Mouse (Mus musculus) liver, embryonic 15.5 days (tissue): Measurements from ENCODE around the gene Myocd. TPM values are rescaled to one million over a fixed set of nuclear protein-coding genes. Genes with fewer than 3 reads are reported as not detected.

ENCODE experiments used
- ATAC-seq: fragments of 200-750 bp; cut with Nextera tagmentation; 2 replicates; pipeline ENCODE4 v1.8.0; 2017; ENCODE audit warnings: moderate number of reproducible peaks, mild to moderate bottlenecking, moderate library complexity; ENCODE audit not compliant: insufficient read depth
- H3K27ac ChIP-seq: fragments of 300-500 bp; sonication (generic); replicated peaks from 2 replicates; pipeline ENCODE4 v1.5.1; 2015; ENCODE audit warnings: mild to moderate bottlenecking, inconsistent platforms
- H3K27me3 ChIP-seq: fragments of 300-500 bp; sonication (generic); 2 replicates; pipeline ENCODE4 v1.6.1; 2015; ENCODE audit warnings: mild to moderate bottlenecking, inconsistent platforms
- H3K36me3 ChIP-seq: fragments of 300-500 bp; sonication (generic); replicated peaks from 2 replicates; pipeline ENCODE4 v1.6.1; 2015; ENCODE audit warnings: moderate library complexity, mild to moderate bottlenecking, inconsistent platforms
- H3K4me1 ChIP-seq: fragments of 300-500 bp; sonication (generic); replicated peaks from 2 replicates; pipeline ENCODE4 v1.6.1; 2015; ENCODE audit warnings: inconsistent platforms
- H3K4me2 ChIP-seq: fragments of 300-500 bp; sonication (generic); 2 replicates; pipeline ENCODE4 v1.6.1; 2015; ENCODE audit warnings: moderate library complexity, mild to moderate bottlenecking, inconsistent platforms
- H3K4me3 ChIP-seq: fragments of 300-500 bp; sonication (generic); replicated peaks from 2 replicates; pipeline ENCODE4 v1.5.1; 2015; ENCODE audit warnings: mild to moderate bottlenecking, inconsistent platforms
- H3K9ac ChIP-seq: fragments of 300-500 bp; sonication (generic); 2 replicates; pipeline ENCODE4 v1.6.1; 2015; ENCODE audit warnings: moderate library complexity, mild to moderate bottlenecking, inconsistent platforms
- H3K9me3 ChIP-seq: fragments of 300-500 bp; sonication (generic); replicated peaks from 2 replicates; pipeline ENCODE4 v1.6.1; 2016; ENCODE audit warnings: inconsistent platforms
- WGBS: fragments of 180-500 bp; shearing (Covaris S2); methylation state at CpG from one replicate; pipeline ENCODE4 v1.1.7; 2015; ENCODE audit warnings: mixed read lengths; ENCODE audit not compliant: insufficient replicate concordance; 5-methylcytosine and 5-hydroxymethylcytosine counted together
- polyA plus RNA-seq: library from polyadenylated mRNA; unstranded; fragments of >200 nt; fragmentation: Nextera tagmentation; extraction: Ambion mirVana; gene quantifications from 2 replicates; pipeline ENCODE4 v1.2.1, GENCODE M21; 2015

Gene Myocd
- polyA plus RNA-seq, 1 experiment from 2014 or later = 0.06 TPM

DNA sequence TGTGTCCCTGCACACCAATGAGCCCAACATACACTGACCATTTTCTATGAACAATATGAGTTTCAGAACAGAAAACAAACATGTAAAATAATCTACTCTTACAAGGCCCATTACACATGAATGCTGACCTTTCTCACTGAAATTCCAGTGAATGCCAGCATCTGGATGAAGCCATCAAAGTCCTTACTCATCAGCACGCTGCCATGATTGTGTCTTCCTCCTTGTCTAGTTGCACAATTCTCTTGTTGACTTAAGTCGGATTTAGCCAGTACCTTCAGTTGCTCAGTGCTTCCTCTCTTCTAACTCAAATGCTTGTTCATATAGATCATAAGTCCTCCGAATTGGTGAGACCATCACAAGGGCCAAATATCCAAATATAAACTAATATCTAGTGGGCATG is 130.8 kb downstream of the Myocd start:
- ATAC-seq = no peak
- Histone ChIP-seq H3K9me3 (no peaks in the 10 kb centered on the region), H3K36me3 (no peaks in the 10 kb centered on the region), H3K4me1 (no peaks in the 10 kb centered on the region), H3K9ac (no peak overlapping the region), H3K27me3 (no peaks in the 10 kb centered on the region), H3K4me3 (no peak overlapping the region), H3K4me2 (no peak overlapping the region), H3K27ac (no peak overlapping the region)
- WGBS = 55% methylated on average over 3 of the region's 3 CpGs

DNA sequence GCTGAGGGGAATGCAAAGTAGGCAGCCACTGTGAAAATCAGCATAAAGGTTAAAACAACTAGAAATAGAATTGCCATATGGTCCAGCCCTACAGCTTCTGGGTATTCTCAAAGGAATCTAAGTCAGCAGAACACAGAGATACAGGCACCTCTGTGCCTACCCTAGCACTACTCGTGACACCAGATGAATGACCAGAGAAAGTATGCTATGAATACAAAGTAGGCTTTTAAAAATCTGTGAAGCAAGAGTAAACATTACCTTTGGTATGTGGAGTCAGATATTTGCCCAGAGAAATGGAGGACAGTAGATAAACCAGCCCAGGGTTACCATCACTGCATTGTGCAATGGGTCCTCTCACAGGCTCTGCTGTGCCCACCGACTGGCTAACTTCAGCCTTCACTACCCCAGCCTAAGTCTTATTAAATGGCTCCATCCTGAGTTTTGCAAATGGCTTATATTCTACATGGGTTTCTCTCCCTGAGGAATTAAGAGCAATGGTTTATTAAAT is 132.6 kb downstream of the Myocd start:
- WGBS = 58% methylated on average over 2 of the region's 2 CpGs
- peak; percentile 74; the same call in 1 of the 2 replicates for ATAC-seq
- Histone ChIP-seq H3K4me1 (no peaks in the 10 kb centered on the region), H3K4me2 (no peak overlapping the region), H3K36me3 (no peaks in the 10 kb centered on the region), H3K9ac (no peak overlapping the region), H3K9me3 (no peaks in the 10 kb centered on the region), H3K27ac (no peak overlapping the region), H3K27me3 (no peaks in the 10 kb centered on the region), H3K4me3 (no peak overlapping the region)

DNA sequence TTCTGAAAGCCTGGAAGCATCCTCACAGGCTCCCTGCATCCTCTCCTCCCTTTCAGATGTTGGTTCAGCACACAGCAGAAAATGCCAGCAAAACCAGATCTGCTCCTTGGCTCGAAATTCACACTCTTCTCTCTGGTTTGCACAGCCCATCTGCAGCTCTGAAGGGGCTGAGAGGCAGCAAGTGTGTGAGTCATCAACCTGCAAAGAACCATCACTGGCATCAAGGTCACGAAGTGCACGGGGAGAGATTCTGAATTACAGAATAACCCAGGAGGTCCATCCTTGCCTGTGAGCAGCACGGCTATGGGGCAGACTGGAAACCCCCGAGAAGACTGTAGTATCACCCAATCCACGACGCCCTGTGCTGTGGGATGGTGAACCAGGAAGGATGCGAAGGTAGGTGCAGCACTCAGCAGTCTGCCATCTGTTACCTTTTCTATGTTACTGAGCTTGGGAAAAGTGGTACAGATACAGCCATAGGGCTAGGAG is 134.5 kb downstream of the Myocd start:
- no peak overlapping the region for H3K27ac ChIP-seq
- H3K27me3 ChIP-seq = no peaks in the 10 kb centered on the region
- H3K4me2 ChIP-seq = no peak overlapping the region
- WGBS = 63% methylated on average over 8 of the region's 8 CpGs
- no peak overlapping the region for H3K9ac ChIP-seq
- no peaks in the 10 kb centered on the region for H3K9me3 ChIP-seq
- H3K4me1 ChIP-seq = no peaks in the 10 kb centered on the region
- no peaks in the 10 kb centered on the region for H3K36me3 ChIP-seq
- H3K4me3 ChIP-seq = no peak overlapping the region
- ATAC-seq = no peak

DNA sequence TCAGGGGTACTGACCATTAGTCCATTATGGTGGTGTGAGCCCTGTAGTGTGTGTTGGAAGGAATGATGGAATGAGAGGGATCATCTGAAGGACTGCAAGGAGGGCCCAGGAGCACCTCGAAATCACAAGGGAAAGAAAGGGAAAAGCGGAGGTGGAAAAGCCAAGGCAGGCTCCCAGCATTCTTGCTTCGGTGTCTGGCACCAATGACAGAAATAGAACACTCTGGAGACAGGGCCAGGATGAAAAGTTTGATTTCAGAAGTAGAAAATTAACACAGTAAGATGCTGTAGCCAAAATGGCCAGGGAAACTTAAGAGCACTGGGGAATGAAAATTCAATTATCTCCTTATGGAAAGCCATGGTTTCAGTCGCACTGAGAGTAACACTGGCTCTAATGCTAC is 136.1 kb downstream of the Myocd start:
- no peaks in the 10 kb centered on the region for H3K9me3 ChIP-seq
- H3K4me2 ChIP-seq = no peak overlapping the region
- no peak overlapping the region for H3K9ac ChIP-seq
- WGBS = 63% methylated on average over 4 of the region's 4 CpGs
- H3K4me1 ChIP-seq = no peaks in the 10 kb centered on the region
- no peak overlapping the region for H3K4me3 ChIP-seq
- H3K27me3 ChIP-seq = no peaks in the 10 kb centered on the region
- no peak overlapping the region for H3K27ac ChIP-seq
- no peaks in the 10 kb centered on the region for H3K36me3 ChIP-seq
- no peak for ATAC-seq

DNA sequence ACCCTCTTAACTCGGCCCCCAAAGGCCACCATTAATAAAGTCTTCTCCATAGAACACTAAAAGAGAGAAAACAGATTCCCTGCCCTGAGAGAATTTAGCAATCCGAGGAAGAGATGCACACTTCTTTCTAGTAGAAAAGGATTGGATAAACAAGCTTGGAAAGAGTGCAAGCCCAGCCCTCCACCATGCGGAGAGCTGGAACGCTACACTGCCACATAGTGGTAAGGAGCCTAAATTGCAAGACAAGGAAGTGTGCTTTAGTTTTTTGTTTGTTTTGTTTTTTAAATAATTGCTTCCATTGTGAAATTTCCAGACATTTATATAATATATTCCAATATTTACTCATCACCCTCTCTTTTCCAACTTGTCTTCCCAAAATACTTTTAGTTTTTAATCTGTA is 140.7 kb downstream of the Myocd start:
- no peak overlapping the region for H3K4me2 ChIP-seq
- H3K36me3 ChIP-seq = no peaks in the 10 kb centered on the region
- 60% methylated on average over 4 of the region's 4 CpGs for WGBS
- no peak overlapping the region for H3K4me3 ChIP-seq
- H3K27ac ChIP-seq = no peak overlapping the region
- no peaks in the 10 kb centered on the region for H3K27me3 ChIP-seq
- no peak overlapping the region for H3K9ac ChIP-seq
- ATAC-seq = no peak
- no peaks in the 10 kb centered on the region for H3K4me1 ChIP-seq
- no peaks in the 10 kb centered on the region for H3K9me3 ChIP-seq

DNA sequence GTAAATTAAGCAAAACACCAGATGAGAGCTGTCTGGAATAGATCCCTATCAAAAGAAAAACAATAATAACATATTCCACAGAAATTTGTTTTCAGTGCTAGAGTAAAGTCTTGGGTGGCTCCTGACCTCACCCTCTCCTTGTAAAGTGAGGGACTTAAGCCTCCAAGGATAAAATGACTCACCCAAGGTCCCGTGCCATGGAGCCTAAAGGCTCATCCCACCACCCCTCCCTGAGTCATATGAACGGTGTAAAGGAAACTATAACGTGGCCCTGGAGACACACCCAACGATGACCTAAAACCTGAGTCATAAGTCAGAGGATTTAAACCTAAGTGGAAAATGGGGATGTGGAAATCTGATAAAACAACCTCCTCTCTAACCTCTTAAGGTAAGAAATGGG is 141.1 kb downstream of the Myocd start:
- no peak overlapping the region for H3K9ac ChIP-seq
- 57% methylated on average over 4 of the region's 4 CpGs for WGBS
- no peak overlapping the region for H3K4me2 ChIP-seq
- H3K9me3 ChIP-seq = no peaks in the 10 kb centered on the region
- no peak overlapping the region for H3K27ac ChIP-seq
- H3K4me1 ChIP-seq = no peaks in the 10 kb centered on the region
- no peak overlapping the region for H3K4me3 ChIP-seq
- no peaks in the 10 kb centered on the region for H3K36me3 ChIP-seq
- ATAC-seq = no peak
- H3K27me3 ChIP-seq = no peaks in the 10 kb centered on the region

DNA sequence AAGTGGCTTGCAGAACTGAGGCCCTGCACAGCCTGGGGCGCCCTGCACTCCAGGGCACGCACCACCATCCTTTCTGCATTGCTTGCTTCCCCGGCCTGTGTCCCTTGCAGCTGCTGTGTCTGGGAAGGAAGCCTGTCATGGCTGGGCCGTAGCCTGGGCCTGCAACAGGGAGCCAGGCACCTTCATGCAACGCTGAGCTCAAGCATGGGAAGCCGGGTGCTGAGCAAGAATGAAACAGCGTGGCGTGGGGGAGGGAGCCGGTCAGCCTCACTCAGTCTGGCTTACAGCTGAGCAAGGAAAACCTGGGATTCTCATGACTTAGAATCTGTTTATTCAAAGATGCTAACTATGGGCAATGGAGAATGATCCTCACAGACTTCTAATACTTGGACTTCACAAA is 143.2 kb downstream of the Myocd start:
- Histone ChIP-seq H3K9ac (no peak overlapping the region), H3K36me3 (no peaks in the 10 kb centered on the region), H3K9me3 (no peaks in the 10 kb centered on the region), H3K27ac (no peak overlapping the region), H3K4me1 (no peaks in the 10 kb centered on the region), H3K4me3 (no peak overlapping the region), H3K27me3 (no peaks in the 10 kb centered on the region), H3K4me2 (no peak overlapping the region)
- 71% methylated on average over 9 of the region's 9 CpGs for WGBS
- ATAC-seq = no peak

Other genes starting within 250 kb of the Myocd start
- gene 1700086D15Rik, start 110.1 kb downstream of the Myocd start, polyA plus RNA-seq = not detected in 2 replicates
- gene Arhgap44, start 107.0 kb downstream of the Myocd start, polyA plus RNA-seq = 0.91 and 1.0 TPM in 2 replicates